Mouse (Mus musculus): Measurements from ENCODE around the gene Arid1b. TPM values are rescaled to one million over a fixed set of nuclear protein-coding genes. Genes with fewer than 3 reads are reported as not detected.

The Arid1b gene
- total RNA-seq, 2 experiments from 2014 or later: 39.6 to 44.4 TPM

DNA sequence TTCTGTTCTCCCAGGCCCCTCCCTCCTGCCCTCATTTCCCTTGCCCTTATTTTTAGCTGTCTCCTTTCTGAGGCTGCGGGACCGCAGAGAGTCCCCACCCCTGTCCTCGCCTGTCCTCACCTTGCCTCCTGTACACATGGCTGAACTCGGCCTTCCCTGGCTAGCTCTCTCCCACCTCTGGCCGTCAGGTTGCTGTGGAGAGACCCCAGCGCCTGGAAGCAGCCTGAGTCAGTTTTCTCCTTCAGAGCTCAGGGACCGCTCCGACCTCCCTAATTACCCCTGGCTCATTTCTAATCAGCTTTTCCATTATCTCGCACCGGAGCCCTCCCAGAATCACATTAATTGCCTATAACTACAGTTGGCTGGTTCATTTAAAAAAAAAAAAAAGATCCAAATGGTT lies 396.6 kb downstream of the Arid1b start:
- DNase-seq: no peak

DNA sequence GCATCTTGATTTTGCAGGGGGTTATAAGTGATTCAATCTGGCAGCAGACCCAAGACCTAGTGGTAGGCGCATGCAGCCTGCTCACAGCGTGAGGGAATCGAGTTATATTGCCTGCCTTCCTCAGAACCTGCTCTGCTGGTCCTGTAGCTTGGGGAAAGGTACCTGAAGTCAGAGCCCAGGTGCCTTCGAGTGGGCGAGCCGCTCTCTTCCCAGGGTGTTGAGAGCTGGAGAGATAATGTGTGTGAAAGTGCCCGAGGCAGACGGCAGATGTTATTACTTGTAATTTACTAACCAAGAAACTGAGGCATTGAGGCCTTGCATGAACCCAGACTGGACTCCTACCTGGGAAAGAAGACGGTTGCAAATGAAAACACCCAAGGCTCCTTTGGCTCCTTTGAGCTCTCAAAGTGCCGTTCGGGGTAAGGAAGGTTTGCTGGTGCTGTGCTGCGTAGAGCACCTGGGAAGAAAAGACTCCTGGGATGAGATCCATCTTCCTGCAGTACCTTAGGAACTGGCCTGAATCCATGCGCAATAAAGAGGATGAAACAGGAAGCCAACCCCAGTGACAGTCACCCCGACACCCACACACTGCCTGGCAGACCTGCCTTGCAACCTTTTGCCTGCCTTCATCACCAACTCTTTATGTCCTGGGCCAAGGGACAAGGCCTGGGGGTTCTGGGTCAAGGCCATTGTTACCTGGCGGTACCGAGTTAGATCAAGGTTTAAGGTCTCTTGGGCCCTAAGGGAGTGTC lies 401.5 kb downstream of the Arid1b start:
- no peak for DNase-seq

DNA sequence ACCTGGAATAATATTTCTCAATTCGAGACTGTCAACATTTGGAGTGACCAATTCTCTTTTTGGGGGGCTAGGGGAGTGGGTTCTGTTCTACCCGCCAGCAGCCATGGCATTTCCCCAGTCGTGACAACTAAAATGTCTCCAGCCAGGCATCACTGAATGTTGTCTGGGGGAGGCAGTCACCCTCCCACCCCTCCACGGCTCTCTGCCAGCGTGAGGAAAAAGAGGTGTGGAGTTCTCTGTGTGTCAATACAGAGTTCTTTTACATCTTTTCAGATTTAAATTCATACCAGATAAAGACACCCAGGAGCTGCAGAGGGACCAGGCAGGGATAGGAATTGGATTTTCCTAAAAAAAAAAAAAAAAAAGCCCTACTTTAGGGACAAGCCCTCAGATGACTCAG lies 402.1 kb downstream of the Arid1b start:
- DNase-seq: no peak
